Mouse (Mus musculus): Measurements from ENCODE around the gene Psme2b. TPM values are rescaled to one million over a fixed set of nuclear protein-coding genes. Genes with fewer than 3 reads are reported as not detected.
"Not testable (repeated sequence)": the region's sequence is repeated elsewhere in the genome, so short reads cannot be mapped to it uniquely, and the experiment has no call there.

Gene Psme2b
- total RNA-seq, 2 experiments from 2014 or later = 0.81 to 1.2 TPM

GRCm38 (mm10) chr11:48902021-48902420, 44.0 kb downstream of the Psme2b start, which contains the start of gene Gm5431:
Gene Gm5431, minus strand, starts transcription at chr11:48902214.
- no peak for DNase-seq (ENCODE audit: low spot score in 2 of 2)

DNA sequence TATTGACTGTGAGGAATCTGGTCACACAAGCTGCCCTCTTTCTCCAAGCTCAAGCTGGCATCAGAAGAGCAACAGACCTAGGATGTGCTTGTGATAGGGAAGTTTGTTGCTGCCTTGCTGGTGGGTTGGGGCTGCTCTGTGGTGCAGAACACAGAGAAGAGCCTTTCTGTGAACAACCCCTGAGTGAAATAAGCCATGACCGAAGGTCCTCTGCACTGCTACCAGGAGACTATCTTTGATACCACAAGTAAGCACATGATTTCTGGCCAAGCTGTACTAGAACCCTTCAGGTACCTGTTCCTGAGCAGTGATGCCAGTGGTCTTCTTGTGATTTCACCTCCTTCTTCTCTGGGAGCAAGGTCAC, 44.4 kb downstream of the Psme2b start:
- not testable (repeated sequence) for DNase-seq (ENCODE audit: low spot score in 2 of 2)

DNA sequence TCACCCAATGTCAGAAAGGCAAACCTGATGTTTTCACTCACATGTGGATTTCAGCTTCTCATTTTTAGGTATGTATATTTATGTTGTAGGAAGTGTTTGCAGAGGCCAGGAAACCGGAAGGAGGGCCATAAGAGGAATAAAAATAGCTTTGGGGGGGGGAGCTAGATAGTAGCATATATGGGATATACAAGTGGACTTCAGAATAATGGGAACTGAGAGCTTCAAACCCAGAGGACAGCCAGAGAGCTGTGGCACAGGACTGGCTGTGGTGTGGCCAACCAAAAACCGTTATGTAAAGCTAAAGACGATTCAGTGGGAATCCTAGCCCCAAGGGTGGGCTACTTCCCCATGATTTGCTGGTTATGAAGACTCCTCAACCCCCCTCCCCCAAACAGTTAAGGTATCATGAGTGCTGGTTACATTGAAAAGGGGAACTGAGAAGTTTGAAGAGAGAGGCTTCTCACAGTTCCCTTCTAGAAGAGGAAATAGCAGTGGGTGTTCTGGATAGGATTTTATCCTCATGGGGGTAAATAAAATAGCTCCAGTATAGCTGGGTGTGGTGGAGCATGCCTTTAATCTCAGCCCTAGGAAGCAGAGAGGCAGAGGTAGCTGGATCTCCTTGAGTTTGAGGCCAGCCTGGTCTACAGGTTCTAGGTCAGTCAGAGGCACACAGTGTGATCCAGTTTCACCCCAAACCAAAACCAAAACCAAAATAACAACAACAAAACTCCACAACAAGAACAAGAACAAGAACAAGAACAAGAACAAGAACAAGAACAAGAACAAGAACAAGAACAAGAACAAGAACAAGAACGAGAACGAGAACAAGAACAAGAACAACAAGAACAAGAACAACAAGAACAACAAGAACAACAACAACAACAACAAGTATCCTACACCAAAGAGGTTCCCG, 45.1 kb downstream of the Psme2b start:
- not testable (repeated sequence) for DNase-seq (ENCODE audit: low spot score in 2 of 2)

GRCm38 (mm10) chr11:48898812-48899431, 47.1 kb downstream of the Psme2b start:
- DNase-seq (ENCODE audit: low spot score in 2 of 2) = no peak

Other genes with a start within 250 kb of the Psme2b start
- gene Rack1, start 145.9 kb downstream of the Psme2b start, total RNA-seq (2021) = 100 to 1,000 TPM; 285 to 287 TPM
- gene Trim41, start 128.8 kb downstream of the Psme2b start, total RNA-seq (2021) = 10 to 100 TPM; 47.1 to 48.6 TPM
- gene Trim7, start 120.0 kb downstream of the Psme2b start, total RNA-seq (2021) = 1 to 10 TPM; 2.4 to 3.3 TPM
- 1 to 10 TPM; 1.4 to 1.9 TPM for gene Gm12184, start 119.5 kb downstream of the Psme2b start, total RNA-seq (2021)
- gene Irgm1, start 74.5 kb downstream of the Psme2b start, total RNA-seq (2021) = 1 to 10 TPM; 4.2 to 5.2 TPM
- gene Gm5431, start 44.0 kb downstream of the Psme2b start, total RNA-seq (2021) = under 1 TPM; 0.39 to 0.41 TPM
- not detected for gene Olfr56, start 32.7 kb upstream of the Psme2b start, total RNA-seq (2021)
- 1 to 10 TPM in 1 of 2 experiments, under 1 TPM in 1; 0.52 to 1.6 TPM for gene 9930111J21Rik1, start 33.2 kb upstream of the Psme2b start, total RNA-seq (2021)
- not detected for gene Gm12185, start 46.0 kb upstream of the Psme2b start, total RNA-seq (2021)
- under 1 TPM in 1 of 2 experiments, not detected in 1; 0.30 TPM for gene Tgtp1, start 48.0 kb upstream of the Psme2b start, total RNA-seq (2021)
- 1 to 10 TPM in 1 of 2 experiments, under 1 TPM in 1; 0.91 to 1.4 TPM for gene 9930111J21Rik2, start 105.1 kb upstream of the Psme2b start, total RNA-seq (2021)
- gene Tgtp2, start 118.0 kb upstream of the Psme2b start, total RNA-seq (2021) = not detected
- gene Ifi47, start 130.4 kb upstream of the Psme2b start, total RNA-seq (2021) = under 1 TPM; 0.31 to 0.65 TPM
- gene Olfr1396, start 168.7 kb upstream of the Psme2b start, total RNA-seq (2021) = not detected
- not detected for gene Olfr1395, start 196.1 kb upstream of the Psme2b start, total RNA-seq (2021)
- gene Olfr1394, start 208.2 kb upstream of the Psme2b start, total RNA-seq (2021) = not detected
- under 1 TPM in 1 of 2 experiments, not detected in 1; 0.07 TPM for gene Btnl9, start 241.0 kb upstream of the Psme2b start, total RNA-seq (2021)